Mouse (Mus musculus): ENCODE measurements around the gene Tmem98. TPM values are rescaled to one million over a fixed set of nuclear protein-coding genes. Genes with fewer than 3 reads are reported as not detected.

Gene Tmem98
- polyA plus RNA-seq, 1 experiment: 60.7 TPM

DNA sequence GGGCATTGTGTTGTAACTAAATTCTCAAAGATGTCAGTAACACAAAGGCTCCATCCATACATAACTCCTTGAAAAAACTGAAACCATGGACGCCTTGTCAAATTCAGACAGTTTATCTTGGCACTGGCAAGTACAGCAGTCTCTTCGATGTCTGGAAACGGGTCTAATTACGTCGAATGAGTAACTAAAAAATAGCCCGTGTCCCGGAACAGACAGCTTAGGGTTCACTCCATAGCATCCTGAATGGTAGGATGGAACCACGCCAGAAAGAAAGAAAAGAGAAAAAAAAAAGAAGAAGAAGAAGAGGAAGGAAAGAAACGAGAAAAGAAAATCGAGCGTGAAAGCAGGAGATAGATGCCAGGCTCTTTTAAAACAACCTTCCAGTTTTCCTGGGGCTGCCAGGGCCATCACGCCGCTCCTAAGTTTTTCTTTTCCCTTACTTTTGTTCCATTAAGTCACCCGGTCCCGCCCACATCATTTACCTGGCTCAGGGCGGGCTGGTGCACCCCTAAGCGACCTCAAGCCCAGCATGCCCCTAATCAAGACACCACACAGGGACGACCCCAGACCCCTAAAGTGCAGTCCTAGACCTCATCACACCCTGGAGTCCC is 31.0 kb upstream of the Tmem98 start:
- peak overlapping the region; percentile 52 for H3K4me3 ChIP-seq
- TF ChIP-seq POLR2A (IDR thresholded peaks at IDR 0.05; ENCODE audit: insufficient read length, low read depth): no peak
- TF ChIP-seq MYOD1 (IDR thresholded peaks at IDR 0.05; ENCODE audit: control insufficient read depth in 1 of 3, insufficient read length in 2 of 3, low read depth in 2 of 3): no peak
- no peak for TF ChIP-seq TCF12 (IDR thresholded peaks at IDR 0.05; ENCODE audit: insufficient read depth, poor library complexity, severe bottlenecking)
- TF ChIP-seq USF1 (IDR thresholded peaks at IDR 0.05; ENCODE audit: low read depth): no peak
- no peaks in the 10 kb centered on the region for H3K36me3 ChIP-seq (ENCODE audit: control insufficient read depth, insufficient read depth)
- H3K4me2 ChIP-seq (ENCODE audit: low read depth): peak overlapping the region; percentile 87
- peak overlapping the region; percentile 49 for H3ac ChIP-seq (ENCODE audit: control insufficient read depth, insufficient read length)
- no peaks in the 10 kb centered on the region for H3K79me2 ChIP-seq (ENCODE audit: control insufficient read depth, insufficient read depth)
- H3K27me3 ChIP-seq (ENCODE audit: control insufficient read depth, insufficient read depth, insufficient read length): no peaks in the 10 kb centered on the region

DNA sequence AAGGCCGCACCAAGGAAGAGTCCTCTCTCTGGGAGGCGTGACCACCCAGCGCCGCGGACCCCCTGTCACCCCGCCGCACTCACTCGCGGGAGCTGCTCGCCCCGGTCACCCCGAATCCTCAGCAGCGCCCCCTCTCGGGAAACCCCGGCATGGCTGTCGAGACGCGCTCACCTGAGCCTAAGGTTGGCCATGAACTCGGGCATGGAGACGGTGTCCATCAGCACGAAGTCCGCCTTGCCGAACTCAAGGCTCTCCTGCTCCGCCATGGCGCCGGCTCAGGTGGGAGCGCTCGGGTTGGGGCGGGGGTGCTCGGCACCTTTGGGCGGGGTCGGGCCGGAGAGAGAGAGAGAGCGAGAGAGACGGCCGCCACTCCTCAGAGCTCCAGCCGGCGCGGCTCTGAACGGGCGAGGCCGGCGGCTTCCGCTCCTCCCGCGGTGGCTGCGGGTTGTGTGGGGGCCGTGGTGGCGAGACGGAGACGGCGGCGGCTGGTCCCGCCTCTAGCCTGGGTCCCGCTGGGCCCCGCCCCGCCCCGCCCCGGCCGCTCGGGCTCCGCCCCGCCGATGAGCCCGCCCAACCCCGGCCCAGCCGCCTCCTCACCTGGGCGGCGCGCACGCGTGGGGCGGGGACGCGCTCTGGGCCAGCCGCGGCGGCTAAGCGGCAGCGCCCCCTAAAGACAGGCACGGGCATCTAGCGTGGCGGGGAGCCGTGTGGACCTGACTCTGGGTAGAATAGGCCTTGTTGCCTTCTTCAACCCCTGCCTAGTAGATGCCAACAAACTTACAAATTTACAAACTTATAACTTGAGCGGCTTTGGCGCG is 30.2 kb upstream of the Tmem98 start, which contains the start of gene Myo1d:
TSS of gene Myo1d (minus strand) at position 499 of the 818 bp plus-strand sequence.
- H3K27me3 ChIP-seq (ENCODE audit: control insufficient read depth, insufficient read depth, insufficient read length): no peaks in the 10 kb centered on the region
- H3K79me2 ChIP-seq (ENCODE audit: control insufficient read depth, insufficient read depth): no peaks in the 10 kb centered on the region
- peak within 1 kb of the TSS; percentile 49 for H3ac ChIP-seq (ENCODE audit: control insufficient read depth, insufficient read length)
- TF ChIP-seq POLR2AphosphoS2 (IDR thresholded peaks at IDR 0.05; ENCODE audit: insufficient read length, low read depth) (peak; percentile 68), MYOG (IDR thresholded peaks at IDR 0.05; ENCODE audit: control insufficient read depth in 1 of 3, insufficient read depth in 1 of 3, insufficient read length in 2 of 3, low read depth in 2 of 3) (peak in 2 of 3 experiments; percentile 3 to 21), SRF (IDR thresholded peaks at IDR 0.05; ENCODE audit: control insufficient read depth, insufficient read length, low read depth) (peak; percentile 33), POLR2A (IDR thresholded peaks at IDR 0.05; ENCODE audit: insufficient read length, low read depth) (peak; percentile 91), MYOD1 (IDR thresholded peaks at IDR 0.05; ENCODE audit: control insufficient read depth in 1 of 3, insufficient read length in 2 of 3, low read depth in 2 of 3) (peak in 1 of 3 experiments; percentile 14), TCF3 (IDR thresholded peaks at IDR 0.05; ENCODE audit: insufficient read length, low read depth) (no peak), E2F4 (IDR thresholded peaks at IDR 0.05; ENCODE audit: insufficient read depth) (no peak), REST (IDR thresholded peaks at IDR 0.05; ENCODE audit: insufficient read depth, insufficient read length) (no peak)
- H3K36me3 ChIP-seq (ENCODE audit: control insufficient read depth, insufficient read depth): no peaks in the 10 kb centered on the region
- H3K4me3 ChIP-seq: peak within 1 kb of the TSS; percentile 52
- peak within 1 kb of the TSS; percentile 87 for H3K4me2 ChIP-seq (ENCODE audit: low read depth)

DNA sequence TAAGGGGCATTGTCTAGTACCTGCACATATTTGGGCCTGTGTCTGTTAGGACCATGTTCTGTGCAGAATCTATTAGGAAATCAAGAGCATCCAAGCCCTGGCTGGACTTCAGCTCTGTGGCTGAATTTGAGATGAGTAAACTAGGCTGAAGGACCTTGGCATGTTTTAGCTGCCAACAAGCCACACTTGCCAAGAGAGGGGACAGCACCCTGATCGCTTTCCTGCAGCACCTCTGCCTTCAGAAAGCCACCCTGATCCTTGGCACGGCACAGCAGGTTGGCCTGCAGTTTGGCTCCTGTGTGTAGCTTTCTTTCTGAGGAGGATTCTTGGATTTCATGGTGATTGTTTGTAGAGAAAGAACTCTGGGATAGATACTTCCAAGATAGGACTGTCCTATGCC is 28.4 kb upstream of the Tmem98 start:
- Histone ChIP-seq H3K27me3 (ENCODE audit: control insufficient read depth, insufficient read depth, insufficient read length) (no peaks in the 10 kb centered on the region), H3K4me3 (no peak overlapping the region), H3K79me2 (ENCODE audit: control insufficient read depth, insufficient read depth) (no peaks in the 10 kb centered on the region), H3ac (ENCODE audit: control insufficient read depth, insufficient read length) (no peak overlapping the region), H3K36me3 (ENCODE audit: control insufficient read depth, insufficient read depth) (no peaks in the 10 kb centered on the region), H3K4me2 (ENCODE audit: low read depth) (no peak overlapping the region)
- TF ChIP-seq E2F4 (IDR thresholded peaks at IDR 0.05; ENCODE audit: insufficient read depth) (no peak), CEBPB (IDR thresholded peaks at IDR 0.05; ENCODE audit: insufficient read depth, poor library complexity, severe bottlenecking) (no peak), TCF12 (IDR thresholded peaks at IDR 0.05; ENCODE audit: insufficient read depth, poor library complexity, severe bottlenecking) (no peak), MAX (IDR thresholded peaks at IDR 0.05; ENCODE audit: low read depth) (no peak), REST (IDR thresholded peaks at IDR 0.05; ENCODE audit: insufficient read depth, insufficient read length) (no peak), MYOD1 (IDR thresholded peaks at IDR 0.05; ENCODE audit: control insufficient read depth in 1 of 3, insufficient read length in 2 of 3, low read depth in 2 of 3) (no peak)

DNA sequence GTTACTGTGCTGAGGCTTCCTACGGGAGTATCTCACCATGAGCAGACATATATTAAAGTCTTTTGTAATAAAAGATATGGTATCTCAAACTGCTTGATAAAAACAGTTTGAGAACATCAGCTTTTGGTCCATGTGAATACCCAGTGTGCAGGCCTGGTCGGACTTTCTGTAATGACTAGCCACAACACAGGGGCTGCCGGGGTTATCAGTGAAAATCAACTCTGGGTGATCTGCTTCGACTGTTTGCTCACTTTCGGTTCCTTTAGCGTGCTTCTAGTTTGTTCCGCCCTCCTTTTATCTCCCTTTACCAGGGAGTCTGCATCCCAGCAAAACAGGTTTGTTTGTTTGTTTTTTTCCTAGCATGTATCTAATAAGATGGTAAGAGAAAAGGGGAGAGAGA is 26.5 kb upstream of the Tmem98 start:
- no peaks in the 10 kb centered on the region for H3K79me2 ChIP-seq (ENCODE audit: control insufficient read depth, insufficient read depth)
- H3K36me3 ChIP-seq (ENCODE audit: control insufficient read depth, insufficient read depth): no peaks in the 10 kb centered on the region
- H3K4me2 ChIP-seq (ENCODE audit: low read depth): no peak overlapping the region
- H3ac ChIP-seq (ENCODE audit: control insufficient read depth, insufficient read length): no peak overlapping the region
- no peak overlapping the region for H3K4me3 ChIP-seq
- peaks cover under 1% of the 10 kb centered on the region for H3K27me3 ChIP-seq (ENCODE audit: control insufficient read depth, insufficient read depth, insufficient read length)
- TF ChIP-seq E2F4 (IDR thresholded peaks at IDR 0.05; ENCODE audit: insufficient read depth) (no peak), MYOG (IDR thresholded peaks at IDR 0.05; ENCODE audit: control insufficient read depth in 1 of 3, insufficient read depth in 1 of 3, insufficient read length in 2 of 3, low read depth in 2 of 3) (no peak), CEBPB (IDR thresholded peaks at IDR 0.05; ENCODE audit: insufficient read depth, poor library complexity, severe bottlenecking) (no peak), TCF3 (IDR thresholded peaks at IDR 0.05; ENCODE audit: insufficient read length, low read depth) (no peak), POLR2AphosphoS2 (IDR thresholded peaks at IDR 0.05; ENCODE audit: insufficient read length, low read depth) (no peak), TCF12 (IDR thresholded peaks at IDR 0.05; ENCODE audit: insufficient read depth, poor library complexity, severe bottlenecking) (no peak), POLR2A (IDR thresholded peaks at IDR 0.05; ENCODE audit: insufficient read length, low read depth) (no peak), SRF (IDR thresholded peaks at IDR 0.05; ENCODE audit: control insufficient read depth, insufficient read length, low read depth) (no peak), REST (IDR thresholded peaks at IDR 0.05; ENCODE audit: insufficient read depth, insufficient read length) (no peak), MAX (IDR thresholded peaks at IDR 0.05; ENCODE audit: low read depth) (no peak), USF1 (IDR thresholded peaks at IDR 0.05; ENCODE audit: low read depth) (no peak), MYOD1 (IDR thresholded peaks at IDR 0.05; ENCODE audit: control insufficient read depth in 1 of 3, insufficient read length in 2 of 3, low read depth in 2 of 3) (no peak)

GRCm38 (mm10) chr11:80784294-80784743 is 25.7 kb upstream of the Tmem98 start:
- H3ac ChIP-seq (ENCODE audit: control insufficient read depth, insufficient read length): no peak overlapping the region
- H3K79me2 ChIP-seq (ENCODE audit: control insufficient read depth, insufficient read depth): no peaks in the 10 kb centered on the region
- H3K36me3 ChIP-seq (ENCODE audit: control insufficient read depth, insufficient read depth): no peaks in the 10 kb centered on the region
- TF ChIP-seq REST (IDR thresholded peaks at IDR 0.05; ENCODE audit: insufficient read depth, insufficient read length) (no peak), TCF3 (IDR thresholded peaks at IDR 0.05; ENCODE audit: insufficient read length, low read depth) (no peak), MYOG (IDR thresholded peaks at IDR 0.05; ENCODE audit: control insufficient read depth in 1 of 3, insufficient read depth in 1 of 3, insufficient read length in 2 of 3, low read depth in 2 of 3) (no peak), E2F4 (IDR thresholded peaks at IDR 0.05; ENCODE audit: insufficient read depth) (no peak), USF1 (IDR thresholded peaks at IDR 0.05; ENCODE audit: low read depth) (no peak), POLR2A (IDR thresholded peaks at IDR 0.05; ENCODE audit: insufficient read length, low read depth) (no peak), CEBPB (IDR thresholded peaks at IDR 0.05; ENCODE audit: insufficient read depth, poor library complexity, severe bottlenecking) (no peak), POLR2AphosphoS2 (IDR thresholded peaks at IDR 0.05; ENCODE audit: insufficient read length, low read depth) (no peak), SRF (IDR thresholded peaks at IDR 0.05; ENCODE audit: control insufficient read depth, insufficient read length, low read depth) (no peak), MYOD1 (IDR thresholded peaks at IDR 0.05; ENCODE audit: control insufficient read depth in 1 of 3, insufficient read length in 2 of 3, low read depth in 2 of 3) (no peak), TCF12 (IDR thresholded peaks at IDR 0.05; ENCODE audit: insufficient read depth, poor library complexity, severe bottlenecking) (no peak), MAX (IDR thresholded peaks at IDR 0.05; ENCODE audit: low read depth) (no peak)
- H3K27me3 ChIP-seq (ENCODE audit: control insufficient read depth, insufficient read depth, insufficient read length): peaks cover 8% of the 10 kb centered on the region
- no peak overlapping the region for H3K4me2 ChIP-seq (ENCODE audit: low read depth)
- H3K4me3 ChIP-seq: no peak overlapping the region
